Mouse (Mus musculus) erythroblast, embryonic 14.5 days (primary cell): ENCODE measurements around the gene Drg1. TPM values are rescaled to one million over a fixed set of nuclear protein-coding genes. Genes with fewer than 3 reads are reported as not detected.
"Not testable (repeated sequence)": the region's sequence is repeated elsewhere in the genome, so short reads cannot be mapped to it uniquely, and the experiment has no call there.

Experiments
- H3K27me3 ChIP-seq: 2 replicates; pipeline ENCODE4 v1.6.1; 2012; ENCODE audit warnings: inconsistent platforms; ENCODE audit not compliant: control insufficient read depth
- H3K36me3 ChIP-seq: 2 replicates; pipeline ENCODE4 v1.6.1; 2012; ENCODE audit warnings: mild to moderate bottlenecking, inconsistent platforms; ENCODE audit not compliant: control insufficient read depth
- H3K4me1 ChIP-seq: 2 replicates; pipeline ENCODE4 v1.6.1; 2012; ENCODE audit warnings: inconsistent platforms; ENCODE audit not compliant: control insufficient read depth
- H3K4me3 ChIP-seq: replicated peaks from 2 replicates; pipeline ENCODE3; 2012; ENCODE audit warnings: moderate library complexity, mild to moderate bottlenecking, inconsistent platforms
- H3K9me3 ChIP-seq: 2 replicates; pipeline ENCODE4 v1.6.1; 2012; ENCODE audit warnings: low read length, inconsistent platforms, mixed read lengths; ENCODE audit not compliant: control insufficient read depth
- GATA1 ChIP-seq: IDR thresholded peaks from 2 replicates; pipeline ENCODE4 v1.6.1; 2012; ENCODE audit warnings: low read length, inconsistent platforms, mixed read lengths
- TAL1 ChIP-seq: IDR thresholded peaks from 3 replicates; pipeline ENCODE4 v1.6.1; 2012; ENCODE audit warnings: low read length, inconsistent platforms, mixed read lengths
- polyA plus RNA-seq: library from polyadenylated mRNA; stranded (reverse); fragments of >175 nt; gene quantifications from 2 replicates; pipeline ENCODE4 v1.2.3, GENCODE M21; 2012

The Drg1 gene
- polyA plus RNA-seq, 1 experiment: 5.6 TPM

DNA sequence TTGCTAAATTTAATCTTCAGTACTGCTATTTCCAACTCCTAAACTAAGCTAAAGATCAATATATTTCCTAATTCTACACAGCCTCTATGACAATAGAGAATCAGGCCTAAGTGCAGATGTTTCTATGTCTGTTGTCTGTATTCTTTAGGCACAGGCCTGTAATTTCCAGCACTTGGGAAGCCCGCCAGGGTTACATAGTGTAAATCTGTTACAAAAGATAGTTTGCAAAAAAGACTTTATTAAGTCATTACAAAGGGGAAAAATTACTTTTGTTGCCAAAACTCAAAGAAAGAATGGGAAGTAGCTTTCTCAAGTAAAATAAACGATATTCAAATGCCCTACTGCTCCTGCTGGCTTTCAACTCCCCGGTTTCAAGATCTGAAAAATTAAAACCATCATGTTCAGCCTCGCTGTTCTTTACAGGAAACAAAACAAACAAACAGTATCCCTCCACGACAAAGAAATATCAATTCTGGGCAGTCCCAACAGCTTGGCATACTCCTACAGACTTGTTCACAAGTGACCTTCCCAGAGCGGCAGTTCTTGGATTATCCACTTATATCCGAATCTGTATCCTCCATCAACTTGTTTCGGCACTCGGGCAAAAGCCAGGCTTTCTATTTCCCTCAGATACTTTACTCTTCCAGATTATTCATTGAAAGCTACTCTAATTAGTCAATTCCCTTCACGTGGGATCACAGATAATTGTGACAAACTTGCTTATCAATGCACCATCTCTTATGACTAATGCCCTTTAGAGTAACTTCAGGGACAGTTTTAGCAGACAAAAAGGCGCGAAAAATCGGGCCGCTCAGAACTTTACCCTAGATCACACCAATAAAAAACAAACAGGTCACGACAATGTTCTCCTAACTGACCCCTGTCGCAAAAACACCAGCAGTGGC is 64.6 kb downstream of the Drg1 start:
- no peak for TF ChIP-seq GATA1
- TF ChIP-seq TAL1: no peak
- peaks cover 25% of the 10 kb centered on the region for H3K36me3 ChIP-seq
- peak overlapping the region; percentile 60 for H3K4me3 ChIP-seq
- H3K9me3 ChIP-seq: no peaks in the 10 kb centered on the region
- H3K4me1 ChIP-seq: peaks cover 21% of the 10 kb centered on the region
- no peaks in the 10 kb centered on the region for H3K27me3 ChIP-seq

DNA sequence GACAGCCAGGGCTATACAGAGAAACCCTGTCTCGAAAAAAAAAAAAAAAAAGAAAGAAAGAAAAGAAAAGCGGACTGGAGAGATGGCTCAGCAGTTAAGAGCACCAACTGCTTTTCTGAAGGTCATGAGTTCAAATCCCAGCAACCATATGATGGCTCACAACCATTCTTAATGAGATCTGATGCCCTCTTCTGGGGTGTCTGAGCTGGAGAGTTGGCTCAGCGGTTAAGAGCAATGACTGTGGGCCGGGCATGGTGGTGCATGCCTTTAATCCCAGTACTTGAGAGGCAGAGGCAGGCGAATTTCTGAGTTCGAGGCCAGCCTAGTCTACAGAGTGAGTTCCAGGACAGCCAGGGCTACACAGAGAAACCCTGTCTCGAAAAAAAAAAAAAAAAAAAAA is 65.6 kb downstream of the Drg1 start:
- peaks cover 14% of the 10 kb centered on the region for H3K4me1 ChIP-seq
- not testable (repeated sequence) for H3K27me3 ChIP-seq, H3K4me3 ChIP-seq, H3K9me3 ChIP-seq
- H3K36me3 ChIP-seq: peaks cover 15% of the 10 kb centered on the region

DNA sequence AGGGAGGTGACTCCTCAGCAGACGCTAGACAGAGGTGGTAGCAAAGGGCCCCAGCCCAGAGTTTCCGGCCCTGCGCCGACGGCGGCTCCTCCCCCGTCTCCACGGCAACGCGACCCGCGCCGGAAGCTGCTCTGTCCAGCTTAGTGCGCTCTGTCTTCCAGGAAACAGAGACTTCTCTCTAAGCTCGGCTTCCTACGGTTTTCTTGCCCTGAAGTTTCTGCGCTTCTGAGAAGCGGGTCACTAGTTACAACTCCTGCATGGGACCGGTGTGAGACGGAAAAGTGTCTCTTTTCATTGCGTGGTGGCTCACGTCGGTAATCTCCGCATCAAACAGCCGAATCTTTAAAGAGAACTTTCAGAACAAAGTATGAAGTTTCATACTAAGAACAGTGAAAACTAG is 72.9 kb downstream of the Drg1 start, which contains the start of gene Sfi1:
Gene Sfi1, minus strand, starts transcription at position 101 of the 400 bp plus-strand sequence.
- Histone ChIP-seq H3K36me3 (no peaks in the 10 kb centered on the region), H3K27me3 (no peaks in the 10 kb centered on the region), H3K4me3 (peak within 1 kb of the TSS; percentile 1), H3K9me3 (no peaks in the 10 kb centered on the region), H3K4me1 (no peaks in the 10 kb centered on the region)
- TF ChIP-seq GATA1: no peak
- TF ChIP-seq TAL1: no peak

DNA sequence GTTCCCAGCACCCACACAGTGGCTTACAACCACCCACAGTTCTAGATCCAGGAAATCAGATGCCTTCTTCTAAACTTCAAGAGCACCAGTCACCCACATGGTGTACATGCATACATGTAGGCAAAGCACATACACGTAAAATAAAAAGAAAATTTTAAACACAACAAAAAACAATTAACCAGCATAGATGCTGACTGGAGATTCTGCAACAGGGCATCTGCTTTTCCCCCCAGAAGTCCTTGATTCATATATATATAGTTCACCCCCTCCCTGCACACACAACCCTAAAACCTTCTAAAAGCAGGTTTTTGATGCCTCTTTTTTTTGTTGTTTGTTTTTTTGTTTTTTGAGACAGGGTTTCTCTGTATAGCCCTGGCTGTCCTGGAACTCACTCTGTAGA is 83.5 kb downstream of the Drg1 start:
- not testable (repeated sequence) for H3K9me3 ChIP-seq, H3K4me3 ChIP-seq, H3K36me3 ChIP-seq, H3K4me1 ChIP-seq, H3K27me3 ChIP-seq

DNA sequence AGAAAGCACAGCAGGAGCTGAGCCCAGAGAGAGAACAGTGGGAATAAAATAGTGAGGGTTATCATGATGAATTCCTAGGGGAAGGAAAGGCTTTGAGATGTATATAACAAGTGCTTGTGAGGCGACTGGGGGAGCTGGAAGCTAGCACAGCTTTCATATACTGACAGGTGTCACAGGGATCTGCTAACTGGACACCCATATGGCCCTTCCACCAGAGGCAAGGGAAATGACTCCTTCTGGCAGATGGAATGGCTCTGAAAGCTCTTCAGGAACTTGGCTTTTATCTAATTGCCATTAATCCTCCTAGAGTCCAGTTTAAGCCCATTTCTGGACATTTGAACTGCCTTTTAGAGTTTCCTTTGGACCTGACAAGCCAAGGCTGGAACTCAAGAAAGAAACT is 84.2 kb downstream of the Drg1 start:
- not testable (repeated sequence) for H3K36me3 ChIP-seq, H3K9me3 ChIP-seq, H3K27me3 ChIP-seq, H3K4me1 ChIP-seq, H3K4me3 ChIP-seq

DNA sequence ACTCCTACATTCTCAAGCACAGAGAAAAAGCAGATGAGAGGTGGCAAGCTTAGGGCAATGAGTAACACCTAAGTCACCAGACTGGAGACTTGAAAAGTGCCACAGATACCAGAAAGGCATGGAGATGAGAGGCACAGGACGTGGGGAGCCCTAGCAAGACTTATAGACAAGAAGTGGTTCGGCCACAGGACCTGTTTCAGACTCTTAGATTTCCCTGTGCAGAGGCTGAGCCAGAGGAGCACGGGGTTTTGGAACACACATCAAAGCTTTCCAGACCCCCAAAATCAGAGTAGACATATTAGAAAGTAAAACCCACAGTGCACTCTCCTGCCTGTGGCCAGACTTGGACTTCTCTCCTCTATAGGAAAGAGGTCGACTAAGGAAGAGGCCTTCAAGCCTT is 85.0 kb downstream of the Drg1 start:
- H3K4me1 ChIP-seq, H3K9me3 ChIP-seq, H3K4me3 ChIP-seq, H3K36me3 ChIP-seq, H3K27me3 ChIP-seq: not testable (repeated sequence)

DNA sequence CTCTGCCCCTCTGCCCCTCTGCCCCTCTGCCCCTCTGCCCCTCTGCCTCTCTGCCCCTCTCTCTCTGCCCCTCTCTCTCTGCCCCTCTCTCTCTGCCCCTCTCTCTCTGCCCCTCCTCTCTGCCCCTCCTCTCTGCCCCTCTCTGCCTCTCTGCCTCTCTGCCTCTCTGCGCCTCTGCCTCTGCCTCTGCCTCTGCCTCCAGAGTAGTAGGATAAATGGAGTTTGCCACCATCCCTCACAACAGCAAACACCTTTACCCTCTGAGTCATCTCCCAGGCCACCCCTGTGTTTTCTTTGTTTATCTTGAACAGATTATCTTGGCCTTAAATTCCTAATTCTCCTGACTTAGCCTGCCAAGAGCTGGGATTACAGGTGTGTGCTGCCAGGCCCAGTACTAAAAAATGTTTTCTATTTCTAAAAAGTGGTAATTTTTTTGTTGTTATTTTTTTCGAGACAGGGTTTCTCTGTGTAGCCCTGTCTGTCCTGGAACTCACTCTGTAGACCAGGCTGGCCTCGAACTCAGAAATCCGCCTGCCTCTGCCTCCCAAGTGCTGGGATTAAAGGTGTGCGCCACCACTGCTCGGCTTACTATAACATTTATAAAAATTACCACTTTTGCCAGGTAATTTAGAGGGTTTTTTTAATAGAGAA is 85.6 kb downstream of the Drg1 start:
- H3K36me3 ChIP-seq, H3K9me3 ChIP-seq, H3K4me3 ChIP-seq, H3K4me1 ChIP-seq, H3K27me3 ChIP-seq: not testable (repeated sequence)

DNA sequence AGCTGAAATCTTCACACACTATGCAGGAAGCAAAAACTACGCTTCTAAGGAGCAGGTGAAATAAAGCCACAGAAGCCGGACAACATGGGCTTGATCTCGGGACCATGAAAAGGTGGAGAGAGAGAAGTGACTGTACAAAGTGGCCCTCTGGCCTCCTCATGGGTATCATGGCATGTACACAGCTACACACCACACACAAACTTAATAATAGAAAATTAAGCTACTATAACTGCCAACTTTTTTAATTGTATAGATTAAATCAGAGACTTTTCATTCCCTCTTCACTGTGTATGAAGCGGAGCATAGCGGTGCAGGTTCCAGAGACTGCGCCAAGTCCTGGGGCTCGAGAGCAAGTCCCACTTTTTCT is 86.5 kb downstream of the Drg1 start:
- not testable (repeated sequence) for H3K36me3 ChIP-seq, H3K4me1 ChIP-seq

DNA sequence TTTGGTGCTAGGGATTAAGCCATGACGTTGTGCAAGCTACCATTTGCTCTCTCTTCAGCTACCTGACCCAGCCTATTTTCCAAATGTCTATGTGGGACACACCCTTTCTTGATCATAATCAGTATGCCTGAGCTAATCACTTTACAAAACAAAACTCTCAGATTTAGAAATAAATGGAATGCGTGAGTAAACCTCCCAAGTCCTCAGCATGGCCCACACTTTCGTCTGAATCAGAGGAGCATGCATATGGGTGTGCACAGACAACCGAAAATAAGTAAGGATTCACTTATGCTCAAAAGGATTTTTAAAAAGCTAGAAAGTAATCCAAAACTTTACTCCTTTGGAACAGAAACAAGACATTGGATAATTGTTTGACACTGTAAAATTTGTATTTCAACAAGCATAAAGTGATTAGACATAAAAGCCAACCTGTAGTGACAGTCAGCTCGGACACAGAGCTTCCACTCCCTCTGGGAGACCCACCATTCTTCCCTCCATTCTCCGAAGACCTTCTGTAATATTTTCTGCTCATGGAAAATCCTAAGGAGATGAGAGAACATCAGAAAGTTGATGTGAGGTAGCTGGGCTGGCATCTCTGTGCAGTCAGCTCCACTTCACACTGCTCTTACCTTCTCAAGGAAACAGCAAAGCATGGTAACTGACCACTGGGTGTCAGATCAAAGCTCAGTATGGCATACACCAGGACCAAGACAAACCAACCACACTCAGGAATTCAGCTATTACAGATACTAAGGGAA is 87.1 kb downstream of the Drg1 start:
- not testable (repeated sequence) for H3K27me3 ChIP-seq, H3K4me3 ChIP-seq, H3K36me3 ChIP-seq, H3K9me3 ChIP-seq, H3K4me1 ChIP-seq

More for the DNA sequence above, 86.5 kb downstream of the Drg1 start:
- not testable (repeated sequence) for H3K4me3 ChIP-seq, H3K27me3 ChIP-seq, H3K9me3 ChIP-seq

DNA sequence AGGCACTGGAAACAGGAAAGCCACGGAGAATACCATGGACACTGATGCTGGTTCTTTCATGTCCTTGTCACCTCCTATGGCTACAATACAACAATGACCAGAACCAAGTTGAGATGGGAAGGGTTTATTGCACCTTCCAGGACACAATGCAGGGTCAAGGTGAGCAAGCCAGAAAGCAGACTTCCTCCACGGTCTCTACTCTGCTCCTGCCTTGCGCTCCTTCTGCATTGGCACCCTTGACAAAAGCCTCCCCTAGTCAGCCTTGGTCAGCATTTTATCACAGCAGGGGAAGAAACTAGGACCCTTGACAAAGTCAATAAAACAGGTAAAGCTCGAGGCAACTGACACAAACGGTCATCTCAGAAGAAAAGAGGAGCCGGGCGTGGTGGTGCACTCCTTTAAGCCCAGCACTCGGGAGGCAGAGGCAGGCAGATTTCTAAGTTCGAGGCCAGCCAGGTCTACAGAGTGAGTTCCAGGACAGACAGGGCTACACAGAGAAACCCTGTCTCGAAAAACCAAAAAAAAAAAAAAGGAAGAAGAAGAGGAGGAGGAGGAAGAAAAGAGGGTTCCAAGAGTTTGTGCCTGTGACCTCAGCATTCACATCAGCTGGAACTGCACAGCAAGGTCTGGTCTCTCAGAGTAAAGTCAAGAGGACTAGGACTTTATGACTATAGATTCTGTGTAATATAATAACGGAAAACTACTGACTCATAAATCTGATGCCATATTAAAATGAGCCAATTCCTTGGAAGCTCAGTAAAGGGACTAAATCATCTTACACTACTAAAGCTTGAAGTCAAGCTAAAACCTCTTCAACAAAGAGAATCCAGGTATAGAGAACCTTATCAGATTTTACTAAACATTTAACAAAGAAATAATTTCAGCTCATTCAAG is 92.5 kb downstream of the Drg1 start:
- H3K36me3 ChIP-seq, H3K4me1 ChIP-seq, H3K9me3 ChIP-seq, H3K27me3 ChIP-seq, H3K4me3 ChIP-seq: not testable (repeated sequence)

DNA sequence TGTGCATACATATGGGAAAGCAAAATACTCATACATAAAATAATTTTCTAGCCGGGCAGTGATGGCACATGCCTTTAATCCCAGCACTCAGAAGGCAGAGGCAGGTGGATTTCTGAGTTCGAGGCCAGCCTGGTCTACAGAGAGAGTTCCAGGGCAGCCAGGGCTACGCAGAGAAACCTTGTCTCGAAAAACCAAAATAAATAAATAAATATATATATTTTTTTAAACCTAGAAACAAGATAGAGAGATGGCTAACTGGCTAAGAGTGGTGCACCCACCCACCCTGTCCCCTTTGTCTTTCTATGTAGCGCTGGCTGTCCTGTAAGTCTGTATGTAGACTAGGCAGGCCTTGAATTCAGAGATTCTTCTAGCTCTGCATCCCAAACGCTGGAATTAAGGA is 93.7 kb downstream of the Drg1 start:
- H3K36me3 ChIP-seq, H3K9me3 ChIP-seq, H3K27me3 ChIP-seq, H3K4me3 ChIP-seq, H3K4me1 ChIP-seq: not testable (repeated sequence)

DNA sequence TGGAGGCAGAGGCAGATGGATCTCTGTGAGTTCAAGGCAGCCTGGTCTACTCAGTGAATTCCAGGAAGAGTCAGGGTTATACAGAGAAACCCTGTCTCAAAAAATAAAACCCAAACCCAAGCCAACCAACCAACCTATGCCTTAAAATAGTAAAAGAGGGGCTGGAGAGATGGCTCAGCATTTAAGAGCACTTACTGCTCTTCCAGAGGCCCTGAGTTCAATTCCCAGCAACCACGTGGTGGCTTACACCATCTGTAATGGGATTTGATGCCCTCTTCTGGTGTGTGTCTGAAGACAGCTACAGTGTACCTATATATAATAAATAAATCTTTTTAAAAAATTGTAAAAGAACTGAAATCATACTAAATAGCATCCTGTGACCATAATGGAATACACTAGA is 94.3 kb downstream of the Drg1 start:
- H3K36me3 ChIP-seq, H3K4me3 ChIP-seq, H3K9me3 ChIP-seq, H3K4me1 ChIP-seq, H3K27me3 ChIP-seq: not testable (repeated sequence)

DNA sequence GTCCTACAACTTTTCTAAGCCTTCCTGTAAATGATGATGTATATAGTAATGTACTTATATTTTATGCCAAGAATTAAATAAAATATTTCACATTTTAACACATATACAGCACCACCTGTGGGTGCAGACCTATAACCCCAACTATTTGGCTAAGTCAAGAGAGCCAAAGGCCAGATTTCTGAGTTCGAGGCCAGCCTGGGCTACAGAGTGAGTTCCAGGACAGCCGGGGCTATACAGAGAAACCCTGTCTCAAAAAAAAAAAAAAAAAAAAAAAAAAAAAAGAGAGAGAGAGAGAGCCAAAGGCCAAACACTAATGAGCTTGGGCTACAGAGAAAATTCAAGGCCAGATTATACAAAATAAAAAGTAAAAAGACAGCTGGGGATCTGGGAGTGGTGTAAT is 97.2 kb downstream of the Drg1 start:
- not testable (repeated sequence) for H3K4me3 ChIP-seq, H3K27me3 ChIP-seq, H3K4me1 ChIP-seq, H3K9me3 ChIP-seq, H3K36me3 ChIP-seq
